Mouse (Mus musculus) splenic B cell, adult 2 months (primary cell): ENCODE data around the gene Atg7.
"Not testable (repeated sequence)": the region's sequence is repeated elsewhere in the genome, so short reads cannot be mapped to it uniquely, and the experiment has no call there.

Experiments
- DNase-seq: peaks from one replicate; pipeline ENCODE4 v3.0.0-alpha.2; 2011; ENCODE audit warnings: low read depth, low spot score
- H3K27me3 ChIP-seq: 2 replicates; pipeline ENCODE4 v1.6.1; 2012; ENCODE audit warnings: mild to moderate bottlenecking, low read length, moderate library complexity, mixed read lengths; ENCODE audit not compliant: control insufficient read depth, poor library complexity, insufficient read depth, severe bottlenecking
- H3K36me3 ChIP-seq: 2 replicates; pipeline ENCODE4 v1.6.1; 2012; ENCODE audit warnings: mild to moderate bottlenecking, low read length, moderate library complexity, mixed read lengths; ENCODE audit not compliant: control insufficient read depth, poor library complexity, insufficient read depth, severe bottlenecking

The Atg7 gene

DNA sequence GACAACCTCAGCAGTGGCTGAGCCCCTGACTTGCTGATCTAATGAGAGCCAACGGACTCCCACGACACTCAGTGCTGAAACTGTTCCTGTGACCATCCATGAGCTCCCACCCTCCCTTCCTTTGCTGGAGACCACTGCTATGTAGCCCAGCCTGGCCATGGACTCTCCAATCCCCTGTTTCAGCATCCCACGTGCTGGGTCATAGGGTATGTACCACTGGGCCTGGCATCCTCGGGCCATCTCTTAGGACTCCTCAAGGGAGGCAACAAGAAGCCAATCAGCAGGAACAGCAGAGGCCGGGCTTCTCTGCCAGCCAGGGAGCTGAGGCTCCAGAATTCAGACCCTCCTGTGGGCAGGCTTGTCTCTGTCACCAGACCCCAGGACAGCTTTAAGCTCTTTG is 239.3 kb downstream of the Atg7 start:
- DNase-seq = no peak
- Histone ChIP-seq H3K27me3 (no peaks in the 10 kb centered on the region), H3K36me3 (no peaks in the 10 kb centered on the region; the same call in 1 of the 2 replicates)

- Histone ChIP-seq H3K36me3 (no peaks in the 10 kb centered on the region; the same call in 1 of the 2 replicates), H3K27me3 (no peaks in the 10 kb centered on the region)
- DNase-seq = no peak
Observed at GRCm38 (mm10) chr6:114882675-114883074, 239.8 kb downstream of the Atg7 start.

GRCm38 (mm10) chr6:114883261-114883740 is 240.4 kb downstream of the Atg7 start:
- Histone ChIP-seq H3K27me3 (no peaks in the 10 kb centered on the region), H3K36me3 (no peaks in the 10 kb centered on the region)
- no peak for DNase-seq

DNA sequence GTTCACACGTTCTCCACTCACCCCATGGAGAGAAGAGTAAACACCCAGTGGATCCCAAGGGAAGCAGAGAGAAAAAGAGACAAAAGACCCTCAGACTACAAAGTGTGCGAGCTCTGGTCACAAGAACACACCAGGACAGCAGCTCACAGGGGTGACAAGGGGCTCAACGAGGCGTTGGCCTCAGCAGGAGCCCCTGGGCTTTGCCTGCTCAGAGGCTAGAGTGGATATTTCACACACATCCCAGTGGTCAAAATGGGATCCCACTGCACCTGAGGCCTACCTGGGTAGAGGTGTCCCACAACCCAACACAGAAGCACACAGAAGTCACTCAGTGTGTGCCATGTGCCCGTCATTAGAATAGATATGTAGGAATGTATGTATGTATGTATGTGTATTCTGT is 242.2 kb downstream of the Atg7 start:
- DNase-seq = no peak
- H3K27me3 ChIP-seq = no peaks in the 10 kb centered on the region
- H3K36me3 ChIP-seq = no peaks in the 10 kb centered on the region

DNA sequence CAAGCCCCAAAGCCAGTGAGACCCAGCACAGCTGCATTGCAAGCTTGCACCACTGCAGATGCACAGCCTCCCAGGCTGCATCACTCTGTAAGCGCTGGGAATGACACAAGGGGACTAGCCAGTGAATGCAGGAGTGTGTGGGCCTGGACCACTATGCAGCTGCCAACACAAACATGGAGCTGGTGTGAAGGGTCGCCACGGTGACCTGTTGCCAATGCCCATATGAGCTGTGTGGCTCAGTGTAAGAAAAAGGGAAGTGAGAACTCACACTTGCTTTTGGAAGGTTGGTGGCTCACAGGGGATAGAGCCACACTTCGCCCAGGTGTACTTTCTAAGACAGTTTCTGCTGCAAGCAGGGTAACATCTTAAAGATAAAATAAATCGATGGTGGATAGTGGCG is 243.1 kb downstream of the Atg7 start:
- no peaks in the 10 kb centered on the region for H3K36me3 ChIP-seq
- H3K27me3 ChIP-seq = no peaks in the 10 kb centered on the region
- peak; percentile 67 for DNase-seq

DNA sequence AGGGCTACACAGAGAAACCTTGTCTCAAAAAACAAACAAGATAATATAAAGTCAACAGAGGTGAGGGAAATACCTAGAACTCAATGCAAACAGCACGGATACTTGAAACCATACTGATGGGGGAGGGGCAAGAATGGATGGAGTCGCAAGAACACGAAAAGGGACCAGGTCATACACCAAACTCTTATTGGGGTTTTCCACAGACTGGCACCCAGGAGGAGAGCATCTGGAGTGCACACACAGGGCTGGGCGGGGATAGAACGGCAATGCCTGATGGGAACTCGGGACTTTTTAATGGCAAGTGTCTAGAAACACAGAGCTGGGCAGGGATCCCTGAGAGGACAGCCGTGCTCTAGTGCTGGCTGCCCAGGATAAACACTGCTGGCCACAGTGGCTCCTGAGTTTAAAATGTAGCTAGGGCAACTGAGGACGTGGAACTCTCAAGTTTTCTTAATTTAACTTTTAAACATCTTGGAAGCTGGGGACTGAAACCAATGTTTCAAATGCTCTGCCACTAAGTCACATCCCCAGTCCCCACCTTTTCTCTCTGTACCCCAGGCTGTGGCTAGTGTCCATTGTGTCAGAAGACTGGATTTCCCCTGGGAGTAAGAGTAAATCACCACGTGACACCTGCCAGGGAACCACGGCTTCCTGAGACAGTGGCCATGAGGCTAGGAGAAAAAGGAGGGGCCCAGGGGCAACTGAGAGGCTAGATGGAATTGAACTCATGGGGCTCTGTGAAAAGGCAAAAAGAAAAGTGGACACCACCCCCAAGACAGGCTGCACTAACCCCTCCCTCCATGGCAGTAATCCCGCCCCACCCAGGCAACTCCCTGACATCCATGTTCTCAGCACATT is 243.8 kb downstream of the Atg7 start:
- Histone ChIP-seq H3K27me3 (no peaks in the 10 kb centered on the region), H3K36me3 (no peaks in the 10 kb centered on the region)
- no peak for DNase-seq

DNA sequence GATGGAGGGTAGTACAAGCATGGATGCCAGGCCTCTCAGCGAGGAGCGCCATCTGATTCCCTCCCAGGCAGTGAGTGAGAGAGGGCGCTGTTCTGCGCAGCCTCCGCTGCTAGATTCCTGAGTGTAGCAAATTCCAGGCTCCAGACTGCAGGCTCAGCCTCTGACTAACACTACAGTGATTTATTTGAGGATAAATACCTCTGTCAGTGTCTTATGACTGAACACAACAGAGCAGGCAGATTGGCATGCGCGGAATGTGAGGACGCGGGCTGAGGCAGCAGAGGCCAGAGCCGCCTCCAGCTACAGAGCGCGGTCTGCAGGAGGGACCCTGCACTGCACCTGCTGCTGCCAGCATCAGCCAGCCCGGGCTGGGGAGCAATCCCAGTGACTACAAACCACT is 246.0 kb downstream of the Atg7 start:
- Histone ChIP-seq H3K27me3 (no peaks in the 10 kb centered on the region), H3K36me3 (no peaks in the 10 kb centered on the region)
- no peak for DNase-seq

DNA sequence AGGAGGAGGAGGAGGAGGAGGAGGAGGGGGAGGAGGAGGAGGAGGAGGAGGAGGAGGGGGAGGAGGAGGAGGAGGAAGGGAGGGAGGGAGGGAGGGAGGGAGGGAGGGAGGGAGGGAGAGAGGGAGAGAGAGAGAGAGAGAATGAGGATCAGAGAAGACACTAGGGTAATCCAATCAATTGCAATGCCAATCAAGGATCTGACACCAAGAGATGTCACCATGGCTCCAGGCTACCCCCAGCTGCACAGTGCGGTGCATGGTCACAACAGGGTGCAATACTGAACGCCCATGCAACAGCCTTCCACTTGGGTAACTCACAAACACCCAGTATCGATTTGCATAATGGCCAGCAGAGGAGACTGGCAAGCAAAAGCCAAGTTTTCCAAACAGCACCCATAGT is 247.1 kb downstream of the Atg7 start:
- not testable (repeated sequence) for H3K27me3 ChIP-seq, H3K36me3 ChIP-seq, DNase-seq

DNA sequence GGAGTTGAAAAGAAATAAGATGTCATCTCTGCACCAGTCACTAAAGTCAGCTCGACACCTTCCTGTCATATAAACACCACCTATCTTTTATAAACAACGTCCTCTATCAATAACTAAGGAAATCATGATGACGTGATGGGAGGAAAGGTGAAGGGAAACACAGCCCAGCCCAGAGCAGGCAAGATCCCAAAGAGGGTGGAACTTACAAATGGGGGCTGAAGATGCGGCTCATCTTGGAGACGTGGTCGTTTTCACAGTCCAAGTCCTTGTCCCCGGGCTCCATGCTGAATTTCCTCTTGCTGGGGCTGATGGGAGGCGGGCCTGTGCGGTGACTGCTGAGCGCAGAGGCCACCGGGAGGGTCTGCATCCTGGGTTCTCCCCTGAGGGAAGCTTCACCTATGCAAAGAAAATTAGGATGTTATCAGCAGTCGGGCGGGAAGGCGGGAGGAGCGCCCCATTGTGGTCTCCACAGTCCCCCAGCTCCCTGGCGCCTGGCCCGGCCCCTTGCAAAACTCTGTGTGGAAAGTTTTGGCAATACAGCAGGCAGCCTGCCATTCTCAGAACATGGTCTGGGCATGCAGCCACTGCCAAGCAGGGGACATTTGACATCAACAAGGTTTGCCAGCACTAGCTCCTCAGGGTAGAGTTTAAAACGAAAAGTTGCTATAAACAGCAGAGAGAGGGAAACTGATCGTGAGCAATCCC is 247.7 kb downstream of the Atg7 start:
- H3K27me3 ChIP-seq = no peaks in the 10 kb centered on the region
- DNase-seq = no peak
- no peaks in the 10 kb centered on the region for H3K36me3 ChIP-seq

GRCm38 (mm10) chr6:114891272-114891671 is 248.4 kb downstream of the Atg7 start:
- Histone ChIP-seq H3K36me3 (no peaks in the 10 kb centered on the region), H3K27me3 (no peaks in the 10 kb centered on the region)
- no peak for DNase-seq

DNA sequence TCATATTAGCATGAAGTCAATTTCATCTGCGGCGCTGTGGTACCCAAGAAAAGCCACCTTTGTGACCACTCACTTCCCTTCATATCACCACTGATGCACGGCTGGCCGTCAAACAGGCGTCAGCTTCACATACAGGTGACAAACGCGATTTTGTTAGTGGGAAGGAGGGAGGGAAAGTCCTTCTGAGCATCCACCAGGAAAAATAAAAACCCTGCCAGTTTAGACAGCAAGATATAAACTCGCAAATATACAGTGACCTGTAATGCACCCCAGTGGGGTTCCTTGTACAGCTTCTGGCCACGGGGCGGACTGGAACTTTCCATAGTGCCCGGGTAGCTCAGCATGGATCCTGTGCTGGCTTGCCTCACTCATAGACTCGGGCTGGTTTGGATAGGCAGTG is 248.9 kb downstream of the Atg7 start:
- Histone ChIP-seq H3K36me3 (no peaks in the 10 kb centered on the region), H3K27me3 (no peaks in the 10 kb centered on the region)
- no peak for DNase-seq

GRCm38 (mm10) chr6:114892363-114892762 is 249.5 kb downstream of the Atg7 start:
- H3K27me3 ChIP-seq = no peaks in the 10 kb centered on the region
- H3K36me3 ChIP-seq = no peaks in the 10 kb centered on the region
- peak; percentile 43 for DNase-seq

GRCm38 (mm10) chr6:114893427-114894209 is 250.7 kb downstream of the Atg7 start:
- Histone ChIP-seq H3K27me3 (no peaks in the 10 kb centered on the region), H3K36me3 (no peaks in the 10 kb centered on the region)
- peak; percentile 87 for DNase-seq

- no peaks in the 10 kb centered on the region for H3K27me3 ChIP-seq
- H3K36me3 ChIP-seq = no peaks in the 10 kb centered on the region; the same call in 1 of the 2 replicates
- peak; percentile 70 for DNase-seq
Observed at GRCm38 (mm10) chr6:114894548-114895106, 251.7 kb downstream of the Atg7 start.
